ENCODE assay signal across 17 mouse cellular contexts in the genomic region with DNA sequence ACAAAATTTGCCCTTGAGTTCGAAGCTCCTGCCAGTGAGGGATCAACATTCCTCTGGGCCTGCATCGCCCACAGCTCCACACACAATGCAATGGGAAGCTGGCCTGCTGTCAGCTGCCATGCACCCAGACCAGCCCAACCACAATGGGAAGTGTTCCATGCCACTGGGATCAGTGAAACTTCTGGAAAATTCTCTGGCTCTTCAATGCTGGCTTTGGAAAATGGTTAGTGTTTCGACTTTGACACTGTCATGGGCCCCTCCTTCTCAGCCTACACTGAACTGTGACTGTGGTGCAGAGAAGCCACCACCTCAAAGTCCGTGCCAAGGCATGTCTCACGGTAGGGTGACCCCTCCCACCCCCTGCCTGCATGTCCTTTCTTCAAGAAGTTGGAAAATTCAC.
A peak's percentile ranks its signal among the peaks of the same experiment; 100 is the strongest.
DNase-seq lines count a peak whose midpoint lies in the region; ATAC-seq lines count a peak whose summit lies in the region.
"Had no signal": no experiment of that assay in that cellular context is flagged by ENCODE, and none has a peak within 500 bp of the region (broad histone marks: within the 10 kb centered on the region; RNA-seq: fewer than 3 reads in every experiment).

No protein-coding gene starts in this region.

- H3K36me3 ChIP-seq in embryonic facial prominence, embryonic 14.5 days (ENCODE audit: control insufficient read depth, insufficient read depth, low read length), result no peaks in the 10 kb centered on the region
- H3K36me3 ChIP-seq in embryonic facial prominence, embryonic 10.5 days (replicated peaks), result no peaks in the 10 kb centered on the region
- no peaks in the 10 kb centered on the region for H3K36me3 ChIP-seq in intestine, embryonic 15.5 days
- H3K36me3 ChIP-seq: forebrain, embryonic 15.5 days; midbrain, embryonic 13.5 days had no signal

- H3K9ac ChIP-seq in embryonic facial prominence, embryonic 14.5 days (ENCODE audit: low read depth, low read length), result no peak overlapping the region
- no peak overlapping the region for H3K9ac ChIP-seq in intestine, embryonic 15.5 days
- H3K9ac ChIP-seq: forebrain, embryonic 15.5 days; midbrain, embryonic 13.5 days had no signal

- H3K4me3 ChIP-seq in embryonic facial prominence, embryonic 14.5 days (ENCODE audit: low read depth, low read length), result no peak overlapping the region
- no peak overlapping the region for H3K4me3 ChIP-seq in embryonic facial prominence, embryonic 10.5 days
- no peak overlapping the region for H3K4me3 ChIP-seq in intestine, embryonic 15.5 days (replicated peaks)
- H3K4me3 ChIP-seq: forebrain, embryonic 15.5 days; midbrain, embryonic 13.5 days had no signal

- H3K4me2 ChIP-seq in embryonic facial prominence, embryonic 14.5 days (ENCODE audit: low read depth, low read length), result no peak overlapping the region
- H3K4me2 ChIP-seq in intestine, embryonic 15.5 days (replicated peaks), result no peak overlapping the region
- H3K4me2 ChIP-seq: forebrain, embryonic 15.5 days; heart, embryonic 11.5 days; midbrain, embryonic 13.5 days had no signal

- DNase-seq in embryonic facial prominence, embryonic 14.5 days (ENCODE audit: low spot score), result no peak
- no peak for DNase-seq in embryonic facial prominence, embryonic 10.5 days (ENCODE audit: low spot score)
- DNase-seq in 3134 (ENCODE audit: extremely low read depth, insufficient read length, low spot score), result peak; percentile 57
- DNase-seq in fat pad, adult 2 months (ENCODE audit: extremely low read depth, low read depth, low spot score), result peak; percentile 55
- peak; percentile 65 for DNase-seq in kidney, postnatal 14 days
- DNase-seq in urinary bladder, postnatal 4 days (ENCODE audit: low spot score in 2 of 2), result no peak
- DNase-seq in adrenal gland, postnatal 4 days (ENCODE audit: low spot score in 2 of 2), result no peak
- DNase-seq: adrenal gland, adult 8-10 months; cerebellum, adult 9-10 months; heart, postnatal 4 days; lung, adult 18-20 months; thymus, adult 2 months had no signal

- WGBS in embryonic facial prominence, embryonic 14.5 days, result 66% methylated on average over 5 of the region's 5 CpGs
- WGBS in embryonic facial prominence, embryonic 10.5 days, result 79% methylated on average over 5 of the region's 5 CpGs
- WGBS in intestine, embryonic 15.5 days, result 70% methylated on average over 5 of the region's 5 CpGs

- no peak overlapping the region for H3K27ac ChIP-seq in embryonic facial prominence, embryonic 14.5 days (replicated peaks; ENCODE audit: low read depth, low read length)
- H3K27ac ChIP-seq in embryonic facial prominence, embryonic 10.5 days (replicated peaks), result no peak overlapping the region
- no peak overlapping the region for H3K27ac ChIP-seq in intestine, embryonic 15.5 days
- H3K27ac ChIP-seq: forebrain, embryonic 15.5 days; macrophage; midbrain, embryonic 13.5 days had no signal

- H3K9me3 ChIP-seq in embryonic facial prominence, embryonic 14.5 days (ENCODE audit: control insufficient read depth, low read length), result no peaks in the 10 kb centered on the region
- no peaks in the 10 kb centered on the region for H3K9me3 ChIP-seq in embryonic facial prominence, embryonic 10.5 days
- no peaks in the 10 kb centered on the region for H3K9me3 ChIP-seq in intestine, embryonic 15.5 days
- H3K9me3 ChIP-seq: forebrain, embryonic 15.5 days; midbrain, embryonic 13.5 days had no signal

- H3K4me1 ChIP-seq in embryonic facial prominence, embryonic 14.5 days (ENCODE audit: control insufficient read depth, insufficient read depth, low read length), result peaks cover 4% of the 10 kb centered on the region; the same call in 1 of the 2 replicates
- no peaks in the 10 kb centered on the region for H3K4me1 ChIP-seq in embryonic facial prominence, embryonic 10.5 days
- H3K4me1 ChIP-seq in intestine, embryonic 15.5 days (replicated peaks), result no peaks in the 10 kb centered on the region
- H3K4me1 ChIP-seq: forebrain, embryonic 15.5 days; midbrain, embryonic 13.5 days had no signal

- 0 out of 2 replicates have a peak, but pooled peaks have one; percentile 19 for ATAC-seq in embryonic facial prominence, embryonic 14.5 days (ENCODE audit: low read depth)
- ATAC-seq in intestine, embryonic 15.5 days, result no peak
- ATAC-seq: forebrain, embryonic 15.5 days; midbrain, embryonic 13.5 days had no signal

- no peaks in the 10 kb centered on the region for H3K27me3 ChIP-seq in embryonic facial prominence, embryonic 14.5 days (replicated peaks; ENCODE audit: control insufficient read depth, insufficient read depth, low read length)
- H3K27me3 ChIP-seq in embryonic facial prominence, embryonic 10.5 days (replicated peaks; ENCODE audit: low read depth, poor library complexity, severe bottlenecking), result no peaks in the 10 kb centered on the region
- no peaks in the 10 kb centered on the region for H3K27me3 ChIP-seq in intestine, embryonic 15.5 days (replicated peaks)
- H3K27me3 ChIP-seq: forebrain, embryonic 15.5 days; midbrain, embryonic 13.5 days had no signal

Comparison
In these comparisons a context has a peak if more than half of its experiments do, and no peak if none do; other contexts are left out.
1. DNase-seq: peak in 3134 (single experiment), fat pad, adult 2 months (single experiment) and kidney, postnatal 14 days (single experiment); none in embryonic facial prominence, embryonic 14.5 days (single experiment), embryonic facial prominence, embryonic 10.5 days (single experiment), urinary bladder, postnatal 4 days (0 of 2) and adrenal gland, postnatal 4 days (0 of 2).